Mouse (Mus musculus): ENCODE results near the gene Cwc22.

Gene Cwc22

DNA sequence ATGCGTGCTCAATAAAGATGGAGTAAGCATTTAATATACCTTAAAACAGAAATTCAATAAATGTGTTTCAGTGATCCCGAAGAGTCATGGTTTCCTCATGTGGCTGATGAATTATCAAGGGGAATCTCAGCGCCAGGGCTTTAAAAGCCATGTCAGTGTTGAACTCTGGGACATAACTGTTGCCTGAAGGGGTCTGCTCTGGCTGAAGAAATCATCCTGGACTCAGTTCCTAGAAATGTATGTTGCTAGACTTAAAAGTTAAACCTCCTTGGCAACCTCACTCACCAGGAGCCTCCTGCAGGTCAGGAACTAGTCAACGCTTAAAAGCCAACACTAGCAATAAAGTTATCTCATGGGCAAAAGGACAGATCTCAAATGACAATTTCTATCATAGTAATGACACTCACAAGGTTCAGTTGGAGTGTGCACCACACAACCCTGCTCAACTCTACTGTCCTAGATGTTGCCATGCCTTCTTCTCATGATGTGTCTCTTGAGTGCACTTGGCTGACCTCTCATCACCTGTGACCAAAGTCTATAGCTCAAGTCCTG lies 76.4 kb downstream of the Cwc22 start:
- in situ Hi-C loops (cut with MboI; ENCODE audit: low pct_unique_long_range_greater_than_20kb in 1 of 2, low sequenced_read_pairs in 2 of 2, unreplicated experiment in 1 of 2) = no loop called here

DNA sequence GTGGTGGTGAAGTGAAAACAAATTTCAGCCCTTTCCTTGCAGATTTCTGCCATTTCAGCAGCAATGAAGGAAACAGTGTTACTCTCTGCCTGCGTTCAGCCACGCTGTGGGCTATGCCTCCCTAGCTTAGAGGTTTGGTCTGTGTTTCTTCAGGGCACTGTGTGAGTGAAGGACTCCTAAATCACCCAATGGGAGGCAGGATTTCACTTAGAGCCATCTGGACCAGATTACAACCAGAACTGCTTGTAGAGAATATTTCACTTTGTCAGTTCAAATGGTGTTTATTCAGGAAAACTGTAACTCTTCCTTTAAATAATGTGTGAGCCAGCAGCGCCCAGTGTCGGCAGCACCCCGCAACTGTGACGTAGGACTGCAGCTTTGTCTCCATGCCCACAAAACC lies 82.2 kb downstream of the Cwc22 start:
- in situ Hi-C loops (cut with MboI; ENCODE audit: low pct_unique_long_range_greater_than_20kb in 1 of 2, low sequenced_read_pairs in 2 of 2, unreplicated experiment in 1 of 2) = no loop called here

DNA sequence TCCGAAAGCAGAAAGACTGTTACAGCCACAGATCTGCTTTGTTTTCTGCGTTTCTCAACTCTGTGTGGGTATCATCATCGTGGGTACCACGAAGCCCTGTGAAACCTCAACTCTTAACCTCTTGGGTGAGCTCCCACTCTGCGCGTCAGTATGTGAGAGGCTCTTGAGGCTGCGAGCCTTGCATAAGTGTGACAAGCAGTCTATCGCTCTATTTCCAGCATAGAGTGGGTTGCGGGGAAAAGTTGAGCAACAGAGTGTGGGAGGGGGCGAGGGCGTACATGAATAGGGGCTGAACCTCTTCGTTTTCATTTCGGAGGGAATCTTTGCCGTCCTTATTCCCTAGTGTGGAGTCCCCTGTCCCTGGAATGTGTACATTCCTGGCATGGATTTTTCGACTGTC lies 82.7 kb downstream of the Cwc22 start:
- in situ Hi-C loops (cut with MboI; ENCODE audit: low pct_unique_long_range_greater_than_20kb in 1 of 2, low sequenced_read_pairs in 2 of 2, unreplicated experiment in 1 of 2) = no loop called here

- in situ Hi-C loops (cut with MboI; ENCODE audit: low pct_unique_long_range_greater_than_20kb in 1 of 2, low sequenced_read_pairs in 2 of 2, unreplicated experiment in 1 of 2) = no loop called here
Measured at GRCm38 (mm10) chr2:77841464-77841863, 104.7 kb downstream of the Cwc22 start.

DNA sequence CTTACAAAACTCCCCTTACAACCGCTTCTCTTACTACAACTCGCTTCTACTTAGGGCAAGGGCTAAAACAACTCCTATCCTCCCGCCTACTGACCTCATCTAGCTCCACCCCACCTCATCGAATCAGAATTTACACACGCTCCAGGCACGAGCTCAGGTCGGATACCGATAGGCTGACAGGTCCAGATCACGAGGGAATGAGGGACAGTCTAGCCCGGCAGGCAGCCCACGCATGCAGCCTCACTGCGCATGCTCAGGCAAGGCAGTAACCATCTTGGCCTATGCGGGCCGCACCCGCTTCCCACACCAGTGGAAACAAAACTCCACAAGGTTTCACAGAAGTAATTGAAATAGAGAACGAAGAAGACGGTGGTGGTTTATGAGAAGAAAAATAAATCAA lies 106.6 kb downstream of the Cwc22 start:
- in situ Hi-C loops (cut with MboI; ENCODE audit: low pct_unique_long_range_greater_than_20kb in 1 of 2, low sequenced_read_pairs in 2 of 2, unreplicated experiment in 1 of 2) = no loop called here

DNA sequence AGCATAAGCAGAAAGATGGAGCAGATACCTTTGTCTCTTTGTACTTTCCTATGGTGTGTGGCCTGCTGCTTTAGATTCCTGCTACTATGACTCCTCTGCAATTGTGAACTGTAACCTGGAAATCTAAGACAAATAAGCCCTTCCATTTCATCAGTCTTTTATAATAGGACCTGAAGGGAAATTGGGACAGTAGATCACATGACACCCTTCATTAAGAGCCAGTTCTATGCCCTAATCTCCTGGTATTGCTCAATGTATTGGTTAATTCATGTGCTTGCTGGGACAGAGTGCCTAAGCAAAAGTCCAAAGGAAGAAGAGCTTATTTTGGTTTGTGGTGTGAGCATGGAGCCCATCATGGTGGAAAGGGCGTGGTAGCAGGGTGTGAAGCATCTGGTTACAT lies 107.5 kb downstream of the Cwc22 start:
- in situ Hi-C loops (cut with MboI; ENCODE audit: low pct_unique_long_range_greater_than_20kb in 1 of 2, low sequenced_read_pairs in 2 of 2, unreplicated experiment in 1 of 2) = no loop called here

GRCm38 (mm10) chr2:77835781-77836180 lies 110.4 kb downstream of the Cwc22 start:
- in situ Hi-C loops (cut with MboI; ENCODE audit: low pct_unique_long_range_greater_than_20kb in 1 of 2, low sequenced_read_pairs in 2 of 2, unreplicated experiment in 1 of 2) = no loop called here
